Mouse (Mus musculus): Measurements from ENCODE around the gene Ssbp3. TPM values are rescaled to one million over a fixed set of nuclear protein-coding genes. Genes with fewer than 3 reads are reported as not detected.

Ssbp3 gene
- total RNA-seq, 2 experiments from 2014 or later: 114 to 119 TPM

DNA sequence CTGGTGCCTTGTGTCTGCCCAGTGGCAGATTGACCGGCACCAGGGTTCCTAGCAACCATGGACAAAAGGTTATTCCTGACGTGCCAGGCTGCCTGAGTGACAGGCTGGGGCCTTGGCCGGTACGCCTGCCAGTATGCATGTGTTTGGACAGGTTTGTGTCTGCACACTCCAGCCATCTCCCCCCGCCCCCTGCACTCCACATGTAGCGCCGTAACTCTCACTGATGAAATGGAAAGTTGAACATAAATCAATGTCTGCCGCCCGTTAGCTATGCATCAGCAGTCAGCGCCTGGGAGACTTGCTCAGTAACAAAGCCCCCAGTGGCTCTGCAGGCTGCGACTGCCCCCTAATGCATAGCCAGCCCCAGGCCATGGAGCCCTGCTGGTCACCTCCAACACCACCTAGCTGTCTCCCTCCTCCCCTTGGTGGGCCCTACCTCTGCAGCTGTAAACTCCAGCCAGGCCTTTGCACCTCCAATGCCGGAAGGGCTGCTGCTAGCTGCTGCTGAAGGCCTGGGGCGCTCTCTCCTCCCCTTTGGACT, 105.5 kb downstream of the Ssbp3 start:
- DNase-seq (ENCODE audit: extremely low spot score in 1 of 2, low spot score in 2 of 2): no peak
- intact Hi-C loops (cut with DNase I): no loop called here

DNA sequence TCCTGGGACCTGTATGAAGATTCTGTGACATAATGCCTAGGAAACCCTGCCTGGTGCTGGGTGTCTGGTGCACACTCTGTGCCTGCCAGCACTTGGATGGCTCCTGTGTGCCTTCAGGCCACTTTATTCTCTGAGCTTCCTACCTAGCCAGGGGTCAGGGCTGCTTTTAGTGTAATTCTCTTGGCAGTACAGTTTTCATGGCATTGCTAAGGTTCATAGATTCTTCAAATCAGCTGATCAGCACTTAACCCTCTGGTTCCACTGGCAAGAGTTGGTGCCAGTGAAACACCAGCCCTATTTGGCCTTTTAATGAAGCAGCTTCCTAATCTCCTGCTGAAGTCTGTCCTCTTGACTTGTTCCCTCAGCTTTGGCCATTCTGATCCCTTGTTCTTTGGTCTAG, 106.8 kb downstream of the Ssbp3 start:
- intact Hi-C loops (cut with DNase I): no loop called here
- DNase-seq (ENCODE audit: extremely low spot score in 1 of 2, low spot score in 2 of 2): no peak

DNA sequence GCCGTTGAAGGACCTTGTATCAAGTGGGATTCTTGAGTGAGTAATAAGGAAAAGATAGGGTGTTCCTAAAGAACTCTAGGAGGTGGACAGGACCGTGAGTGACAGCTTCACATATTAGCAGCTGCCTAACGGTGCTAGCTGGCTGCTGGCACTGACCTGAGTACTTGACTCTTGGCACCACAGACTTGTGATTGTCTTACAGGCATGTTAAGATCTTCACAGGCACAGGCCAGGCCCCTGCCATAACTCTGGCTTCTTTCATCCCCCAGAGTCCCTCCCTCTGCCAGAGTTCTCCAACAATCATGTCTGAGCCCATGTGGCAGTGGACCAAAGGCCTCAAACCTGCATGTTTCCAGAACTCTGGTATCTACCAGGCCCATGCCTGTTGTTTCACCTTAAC, 108.0 kb downstream of the Ssbp3 start:
- intact Hi-C loops (cut with DNase I): no loop called here
- DNase-seq (ENCODE audit: extremely low spot score in 1 of 2, low spot score in 2 of 2): no peak

- DNase-seq (ENCODE audit: extremely low spot score in 1 of 2, low spot score in 2 of 2): peak in 1 of 2 experiments; percentile 60
- intact Hi-C loops (cut with DNase I): no loop called here
These were observed 108.5 kb downstream of the Ssbp3 start for GRCm38 (mm10) chr4:107019027-107019426.

GRCm38 (mm10) chr4:107020287-107021000, 109.9 kb downstream of the Ssbp3 start:
- intact Hi-C loops (cut with DNase I): no loop called here
- no peak for DNase-seq (ENCODE audit: extremely low spot score in 1 of 2, low spot score in 2 of 2)

GRCm38 (mm10) chr4:107021464-107021863, 111.0 kb downstream of the Ssbp3 start:
- intact Hi-C loops (cut with DNase I): no loop called here

GRCm38 (mm10) chr4:107024899-107025298, 114.4 kb downstream of the Ssbp3 start:
- no peak for DNase-seq (ENCODE audit: extremely low spot score in 1 of 2, low spot score in 2 of 2)
- intact Hi-C loops (cut with DNase I): no loop called here

More at GRCm38 (mm10) chr4:107021464-107021863, 111.0 kb downstream of the Ssbp3 start:
- no peak for DNase-seq (ENCODE audit: extremely low spot score in 1 of 2, low spot score in 2 of 2)

- intact Hi-C loops (cut with DNase I): no loop called here
- DNase-seq (ENCODE audit: extremely low spot score in 1 of 2, low spot score in 2 of 2): no peak
These were observed 114.9 kb downstream of the Ssbp3 start for GRCm38 (mm10) chr4:107025369-107025768.

- no peak for DNase-seq (ENCODE audit: extremely low spot score in 1 of 2, low spot score in 2 of 2)
- intact Hi-C loops (cut with DNase I): no loop called here
These were observed 116.0 kb downstream of the Ssbp3 start for GRCm38 (mm10) chr4:107026451-107026850.

- intact Hi-C loops (cut with DNase I): no loop called here
- no peak for DNase-seq (ENCODE audit: extremely low spot score in 1 of 2, low spot score in 2 of 2)
These were observed 125.2 kb downstream of the Ssbp3 start for GRCm38 (mm10) chr4:107035689-107036088.

- intact Hi-C loops (cut with DNase I): no loop called here
- DNase-seq (ENCODE audit: extremely low spot score in 1 of 2, low spot score in 2 of 2): no peak
These were observed 126.5 kb downstream of the Ssbp3 start for GRCm38 (mm10) chr4:107036985-107037384.

- intact Hi-C loops (cut with DNase I): no loop called here
- DNase-seq (ENCODE audit: extremely low spot score in 1 of 2, low spot score in 2 of 2): no peak
These were observed 127.8 kb downstream of the Ssbp3 start for GRCm38 (mm10) chr4:107038303-107038702.

GRCm38 (mm10) chr4:107039270-107039669, 128.8 kb downstream of the Ssbp3 start:
- intact Hi-C loops (cut with DNase I): no loop called here
- DNase-seq (ENCODE audit: extremely low spot score in 1 of 2, low spot score in 2 of 2): peak in 1 of 2 experiments; percentile 30

- intact Hi-C loops (cut with DNase I): no loop called here
- no peak for DNase-seq (ENCODE audit: extremely low spot score in 1 of 2, low spot score in 2 of 2)
These were observed 131.8 kb downstream of the Ssbp3 start for GRCm38 (mm10) chr4:107042304-107042703.

DNA sequence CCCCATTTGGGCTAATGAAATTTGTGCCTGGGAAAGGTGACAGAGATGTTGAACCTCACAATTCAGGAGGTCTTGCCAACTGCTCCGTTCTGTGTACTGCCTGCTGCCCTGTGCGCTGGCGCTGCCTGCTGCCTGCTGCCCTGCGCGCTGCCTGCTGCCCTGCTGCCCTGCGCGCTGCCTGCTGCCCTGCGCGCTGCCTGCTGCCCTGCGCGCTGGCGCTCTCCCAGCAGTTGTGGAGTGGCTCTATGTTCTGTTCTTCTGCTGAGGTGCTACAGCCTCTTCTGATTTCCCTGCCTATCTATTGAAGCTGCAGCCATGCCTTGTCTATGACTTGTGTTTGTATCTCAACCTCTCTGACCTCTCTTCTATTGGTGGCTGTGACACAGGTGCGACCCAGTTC, 134.7 kb downstream of the Ssbp3 start:
- no peak for DNase-seq (ENCODE audit: extremely low spot score in 1 of 2, low spot score in 2 of 2)
- intact Hi-C loops (cut with DNase I): no loop called here

DNA sequence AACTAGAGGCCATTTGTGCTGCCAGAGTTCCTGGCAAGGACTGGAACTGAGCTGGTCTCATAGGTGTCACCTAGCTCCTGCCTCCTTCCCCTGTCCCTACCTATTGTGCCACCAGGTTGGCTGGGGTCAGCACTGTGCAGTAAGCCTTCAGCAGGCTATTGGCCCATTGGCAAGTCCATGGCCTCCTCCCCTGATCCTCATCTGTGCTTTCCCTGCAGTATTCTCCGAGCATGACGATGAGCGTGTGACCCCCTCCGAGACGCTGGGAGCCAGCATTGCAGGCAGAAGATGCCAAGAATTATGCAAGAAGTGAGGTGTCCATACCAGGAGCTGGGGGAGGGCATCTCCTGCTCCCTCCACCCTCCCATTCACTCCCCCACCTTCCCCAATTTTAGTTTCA, 137.3 kb downstream of the Ssbp3 start:
- DNase-seq (ENCODE audit: extremely low spot score in 1 of 2, low spot score in 2 of 2): no peak
- intact Hi-C loops (cut with DNase I): no loop called here

DNA sequence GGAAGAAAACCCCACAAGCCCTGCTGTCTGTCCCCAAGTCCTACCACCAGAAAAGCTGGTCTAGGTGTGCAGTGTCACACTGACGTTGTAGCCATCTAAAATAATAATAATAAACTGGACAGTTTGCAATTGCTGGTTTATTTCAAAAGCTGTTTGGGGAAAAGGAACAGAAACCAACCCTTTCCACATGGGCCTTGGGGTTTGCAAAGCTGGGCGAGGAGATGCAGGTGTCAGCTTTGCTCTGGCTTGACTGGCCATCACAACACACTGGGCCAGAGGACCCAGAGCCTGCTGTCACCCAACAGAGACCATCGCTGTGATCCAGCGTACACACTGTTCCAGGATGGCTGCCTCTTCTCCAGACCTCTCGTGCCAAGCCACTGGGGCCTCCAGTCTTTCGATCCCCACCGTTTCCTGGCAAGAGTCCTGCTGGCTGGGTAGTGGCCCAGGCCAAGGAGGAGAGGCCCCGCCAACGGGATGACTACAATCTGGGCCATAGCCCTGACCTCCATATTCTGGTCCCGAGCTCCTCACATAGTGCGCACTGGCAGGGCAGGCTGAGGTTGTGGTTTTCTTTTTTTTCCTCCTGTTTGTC, 138.2 kb downstream of the Ssbp3 start:
- intact Hi-C loops (cut with DNase I): no loop called here
- DNase-seq (ENCODE audit: extremely low spot score in 1 of 2, low spot score in 2 of 2): peak; percentile 42 to 65

DNA sequence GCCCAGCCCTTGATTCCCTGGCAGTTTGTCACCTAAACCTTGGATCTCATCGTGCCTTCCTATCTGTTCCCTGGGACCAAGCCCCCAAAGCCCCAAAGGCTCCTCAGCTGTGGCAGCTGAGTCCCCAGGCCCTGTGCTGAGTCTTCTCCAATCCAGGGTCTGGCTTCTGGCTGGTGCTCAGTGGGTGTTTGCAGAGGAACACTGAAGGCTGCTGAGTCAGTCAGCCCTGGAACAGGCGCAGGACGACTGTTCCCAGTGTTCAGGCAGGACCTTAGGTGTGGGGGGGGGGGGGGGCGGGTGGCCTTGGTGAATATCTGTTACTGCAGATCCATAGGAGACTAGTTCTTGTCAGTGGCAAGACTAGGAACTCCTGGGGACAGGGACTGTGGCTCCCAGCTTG, 141.4 kb downstream of the Ssbp3 start:
- intact Hi-C loops (cut with DNase I): no loop called here
- DNase-seq (ENCODE audit: extremely low spot score in 1 of 2, low spot score in 2 of 2): no peak

DNA sequence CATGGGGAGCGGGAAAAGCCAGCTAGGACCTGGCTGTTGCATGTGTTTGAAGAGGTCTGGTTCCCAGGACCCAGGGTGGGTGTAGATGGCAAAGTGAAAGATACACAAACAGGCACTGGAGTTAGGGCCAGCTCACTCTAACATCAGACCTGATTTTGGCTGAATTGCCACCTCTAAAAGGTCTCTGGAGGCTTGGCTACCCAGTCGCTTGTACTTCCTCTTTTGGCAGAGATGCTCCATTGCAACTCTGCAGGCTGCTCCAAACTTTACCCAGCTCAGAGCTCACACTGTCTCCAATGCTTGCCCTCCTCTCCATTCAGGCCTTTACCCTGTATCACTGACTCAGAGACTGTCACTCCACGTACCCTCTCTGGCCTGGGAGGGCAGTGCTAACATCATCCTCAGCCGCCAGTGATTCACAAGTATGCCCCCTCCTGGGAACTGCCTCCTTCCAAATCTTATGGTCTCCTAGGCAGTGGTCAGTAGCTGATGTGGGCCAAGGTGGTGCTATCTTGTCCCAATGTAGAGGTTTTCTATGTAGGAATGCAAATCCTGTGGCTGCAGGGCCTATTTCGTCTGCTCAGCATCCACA, 142.6 kb downstream of the Ssbp3 start:
- intact Hi-C loops (cut with DNase I): no loop called here
- no peak for DNase-seq (ENCODE audit: extremely low spot score in 1 of 2, low spot score in 2 of 2)

DNA sequence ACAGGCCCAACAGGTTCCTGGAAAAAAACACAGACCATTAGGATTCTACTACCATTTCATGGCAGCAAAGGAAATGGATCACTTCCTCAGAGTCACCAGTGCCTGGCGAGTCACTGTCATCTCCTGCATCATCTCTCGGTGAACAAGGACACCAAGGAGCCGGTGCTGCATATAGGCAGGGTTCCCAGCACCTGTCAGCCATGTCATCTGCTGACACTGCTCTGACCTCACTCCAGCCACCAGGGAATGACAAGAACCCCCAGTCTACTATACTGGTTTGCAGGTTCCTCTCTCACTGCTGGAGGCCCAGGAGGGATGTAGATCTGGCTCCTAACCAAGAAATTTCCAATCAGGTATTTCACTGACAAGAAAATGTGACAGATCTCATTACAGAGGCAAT, 145.6 kb downstream of the Ssbp3 start:
- DNase-seq (ENCODE audit: extremely low spot score in 1 of 2, low spot score in 2 of 2): no peak
- intact Hi-C loops (cut with DNase I): no loop called here

All from left cerebral cortex, postnatal 10 days (tissue).